Mouse (Mus musculus) layer of hippocampus, adult 2 months (tissue): ENCODE measurements around the gene Ralgapb. TPM values are rescaled to one million over a fixed set of nuclear protein-coding genes. Genes with fewer than 3 reads are reported as not detected.

Experiments used
- DNase-seq, 2 experiments: peaks; one replicate each; pipeline ENCODE4 v3.0.0; 2022; ENCODE audit warnings: low spot score in 2 of 2
- H3K27ac ChIP-seq: fragments of 200-600 bp; 2 replicates; pipeline ENCODE4 v1.8.1; 2022
- H3K4me3 ChIP-seq: fragments of 200-600 bp; 2 replicates; pipeline ENCODE4 v1.8.1; 2022; ENCODE audit warnings: mild to moderate bottlenecking
- CTCF ChIP-seq: fragments of 200-600 bp; conservative IDR thresholded peaks from 2 replicates; pipeline ENCODE4 v1.8.1; 2022; ENCODE audit warnings: antibody characterized with exemption, mild to moderate bottlenecking, moderate library complexity
- long read RNA-seq, 2 experiments: library from polyadenylated mRNA; stranded (forward); transcript quantifications; one replicate each; pipeline ENCODE4 v2.0.0; 2021; ENCODE audit warnings: borderline mapping rate in 2 of 2
- total RNA-seq, 2 experiments: library from RNA; stranded (reverse); gene quantifications; 2 replicates each; pipeline ENCODE4 v1.2.3; 2021

Ralgapb gene
- total RNA-seq: 10 to 100 TPM; 95.2 to 95.8 TPM
- long read RNA-seq, experiment 1, full-length matches to known transcripts: 2 of 9 reads
- long read RNA-seq, experiment 1, partial matches to known transcripts: 6 of 9 reads
- long read RNA-seq, experiment 1, other reads (novel, unspliced or antisense): 1 of 9 reads
- long read RNA-seq, experiment 2, full-length matches to known transcripts: 2 of 17 reads
- long read RNA-seq, experiment 2, partial matches to known transcripts: 4 of 17 reads
- long read RNA-seq, experiment 2, other reads (novel, unspliced or antisense): 11 of 17 reads

- peak; percentile 85 for TF ChIP-seq CTCF
- DNase-seq: peak; percentile 99
- H3K27ac ChIP-seq: peak within 1 kb of the TSS; percentile 87
- peak within 1 kb of the TSS; percentile 94 for H3K4me3 ChIP-seq
Measured at GRCm38 (mm10) chr2:158409595-158410021, at the start of gene Ralgapb. Ralgapb (plus strand) TSS chr2:158409848.

DNA sequence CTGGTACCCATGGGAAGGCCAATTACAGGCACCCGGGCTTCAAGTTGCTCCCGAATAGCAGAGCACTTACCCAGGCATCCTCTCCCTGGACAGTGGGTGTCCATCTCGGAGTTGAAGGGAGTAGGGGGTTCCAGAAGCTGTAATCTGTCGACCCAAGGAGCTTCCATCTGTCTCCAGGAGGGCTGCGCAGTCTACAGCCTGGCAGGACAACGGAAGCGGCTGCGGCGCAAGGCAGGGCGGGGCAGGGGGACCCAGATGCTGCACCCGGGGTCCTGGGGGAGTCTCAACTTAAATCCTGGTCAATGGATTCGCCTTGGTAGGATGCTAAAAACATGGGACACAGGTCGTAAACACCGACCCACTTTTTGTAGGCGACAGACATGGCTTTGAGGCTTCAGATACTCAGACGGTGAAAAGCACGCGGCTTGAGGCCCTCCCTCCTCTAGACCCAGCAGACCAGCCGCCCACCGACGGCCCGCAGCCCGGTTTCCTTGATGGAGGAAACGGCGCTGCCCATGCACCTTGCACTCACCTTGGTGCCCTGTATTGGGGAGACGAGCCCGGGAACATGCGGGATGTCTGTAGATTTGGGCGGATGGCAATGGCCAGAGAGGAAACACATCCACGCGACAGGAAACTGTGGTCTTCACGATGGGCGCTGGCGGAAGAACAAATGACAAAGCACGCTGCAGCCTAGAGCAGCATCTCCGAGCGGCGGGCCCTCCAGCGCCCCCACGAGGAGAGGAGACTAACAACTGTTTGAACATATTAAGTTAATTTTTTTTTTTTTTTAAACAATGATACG lies 48.6 kb upstream of the Ralgapb start:
- peak overlapping the region; percentile 84 for H3K27ac ChIP-seq
- TF ChIP-seq CTCF: peak; percentile 91
- H3K4me3 ChIP-seq: peak overlapping the region; percentile 88
- peak; percentile 84 to 87 for DNase-seq

GRCm38 (mm10) chr2:158361678-158362320 lies 47.8 kb upstream of the Ralgapb start:
- peak overlapping the region; percentile 57; the same call in 1 of the 2 replicates for H3K27ac ChIP-seq
- peak overlapping the region; percentile 88 for H3K4me3 ChIP-seq
- peak; percentile 57 for TF ChIP-seq CTCF
- DNase-seq: no peak

DNA sequence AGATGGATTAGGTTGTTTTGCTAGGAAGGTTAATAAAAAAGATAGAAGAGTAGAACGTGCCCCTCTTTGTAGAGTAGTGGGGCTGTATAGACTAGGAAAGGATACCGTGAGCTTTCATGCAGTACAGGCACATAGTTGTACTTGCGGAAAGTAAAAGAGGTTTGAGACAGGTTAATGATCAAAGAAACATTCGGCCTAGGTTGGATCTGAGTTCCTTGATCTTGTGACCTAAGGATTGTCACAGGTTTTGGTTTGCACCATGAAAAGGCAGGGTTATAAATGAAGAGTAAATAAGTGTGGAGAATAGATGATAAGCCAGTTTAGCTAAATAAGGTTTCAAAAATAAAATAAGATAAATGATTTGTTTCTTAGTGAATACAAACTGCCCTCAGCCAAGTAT lies 45.5 kb upstream of the Ralgapb start:
- no peak overlapping the region for H3K27ac ChIP-seq
- TF ChIP-seq CTCF: no peak
- no peak for DNase-seq
- H3K4me3 ChIP-seq: no peak overlapping the region

DNA sequence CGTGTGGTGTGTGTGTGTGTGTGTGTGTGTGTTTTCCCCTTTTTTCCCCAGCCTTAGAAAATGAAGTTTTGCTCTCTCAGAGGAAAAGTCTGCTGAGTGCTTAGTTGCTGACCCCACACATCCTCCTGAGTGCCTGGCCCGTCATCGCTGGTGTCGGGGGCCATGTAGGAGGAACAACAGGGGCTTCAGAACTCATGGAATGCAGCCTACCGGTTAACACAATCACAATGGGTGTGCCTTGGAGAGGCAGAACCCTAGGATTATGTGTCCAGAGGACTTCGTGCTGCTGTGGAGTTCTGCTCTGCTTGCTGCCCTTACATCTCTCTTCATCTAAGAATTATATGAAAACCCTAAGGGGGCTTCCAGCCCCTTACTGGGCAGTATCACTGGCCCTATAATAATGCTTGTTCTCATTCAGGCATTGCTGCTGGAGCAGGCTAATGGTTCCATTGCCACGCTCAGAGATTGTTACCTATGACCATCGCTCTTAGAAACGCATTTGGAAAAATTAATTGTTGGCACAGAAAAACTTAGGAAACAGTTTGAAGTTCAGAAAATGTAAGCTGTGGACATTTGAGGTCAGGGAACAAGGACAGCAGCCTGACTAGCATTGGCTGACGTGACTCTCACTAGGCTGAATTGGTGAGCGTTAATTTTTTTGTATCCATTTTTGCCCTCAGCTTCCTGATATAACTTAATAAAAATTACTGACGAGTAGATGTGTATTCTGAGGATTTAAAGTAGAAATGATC lies 44.4 kb upstream of the Ralgapb start:
- H3K27ac ChIP-seq: no peak overlapping the region
- DNase-seq: no peak
- TF ChIP-seq CTCF: no peak
- no peak overlapping the region for H3K4me3 ChIP-seq

DNA sequence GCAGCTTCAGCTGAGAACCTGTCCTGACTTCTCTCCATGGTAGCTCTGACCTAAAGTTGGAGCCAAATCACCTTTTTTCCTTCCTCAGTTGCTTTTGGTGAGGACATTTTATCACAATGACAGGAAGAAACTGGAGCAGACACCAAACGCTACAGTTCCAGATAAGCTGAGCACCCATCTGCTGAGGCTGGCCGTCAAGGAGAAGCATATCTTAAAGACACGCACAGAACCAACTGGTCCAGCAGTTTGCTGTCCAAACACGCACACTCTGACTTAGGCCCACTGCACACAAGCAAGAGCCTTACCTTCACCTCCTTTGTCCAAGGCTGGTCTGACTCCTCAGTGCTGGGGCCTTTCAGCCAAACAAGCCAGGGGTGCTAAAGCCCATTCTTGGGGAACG lies 42.0 kb upstream of the Ralgapb start:
- Histone ChIP-seq H3K27ac (no peak overlapping the region), H3K4me3 (no peak overlapping the region)
- no peak for TF ChIP-seq CTCF

DNA sequence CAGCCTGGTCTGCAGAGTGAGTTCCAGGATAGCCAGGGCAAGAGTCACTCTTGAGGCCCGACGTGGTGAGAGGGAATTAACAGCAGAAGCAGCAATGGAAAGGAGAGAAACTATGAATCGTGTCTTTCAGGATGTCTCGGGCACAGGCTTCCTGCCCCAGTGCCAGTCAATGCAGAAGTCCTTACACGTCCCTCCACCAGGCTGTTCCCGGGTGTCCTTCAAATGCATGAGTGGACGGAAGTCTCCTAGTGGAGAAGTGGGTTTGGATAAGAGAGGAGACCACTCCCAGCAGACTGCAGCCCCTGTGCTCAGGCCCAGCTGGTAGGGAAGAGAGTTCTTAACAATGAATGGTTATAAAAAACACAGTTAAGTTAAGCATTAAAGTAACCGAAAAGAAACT lies 41.3 kb upstream of the Ralgapb start:
- DNase-seq: no peak
- no peak for TF ChIP-seq CTCF
- no peak overlapping the region for H3K27ac ChIP-seq
- no peak overlapping the region for H3K4me3 ChIP-seq

More for the DNA sequence above, 42.0 kb upstream of the Ralgapb start:
- DNase-seq: no peak

DNA sequence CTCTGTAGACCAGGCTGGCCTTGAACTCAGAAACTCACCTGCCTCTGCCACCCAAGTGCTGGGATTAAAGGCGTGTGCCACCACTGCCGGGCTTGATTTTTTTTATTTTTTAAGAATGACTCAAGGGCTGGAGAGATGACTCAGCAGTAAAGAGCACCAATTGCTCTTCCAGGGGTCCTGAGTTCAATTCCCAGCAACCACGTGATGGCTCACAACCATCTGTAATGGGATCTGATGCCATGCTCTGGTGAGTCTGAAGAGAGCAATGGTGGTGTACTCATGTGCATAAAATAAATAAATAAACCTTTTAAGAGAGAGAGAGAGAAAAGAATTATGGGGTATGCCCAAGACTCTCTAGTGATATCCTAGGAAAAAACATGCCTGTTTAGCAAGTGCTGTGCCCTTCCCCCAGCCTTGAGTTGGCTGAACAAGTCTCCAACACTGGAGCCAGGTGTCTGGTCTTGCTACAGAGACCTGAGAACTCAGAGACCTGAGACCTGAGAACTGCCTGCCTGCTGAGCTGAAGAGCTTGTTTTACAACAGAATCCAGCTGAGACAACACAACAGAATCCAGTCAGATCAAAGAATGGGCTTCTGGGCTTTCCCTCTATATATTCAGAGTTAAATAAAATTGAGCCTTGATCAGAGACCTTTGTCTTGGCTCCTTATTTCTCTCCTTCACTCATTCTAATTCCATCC lies 40.0 kb upstream of the Ralgapb start:
- H3K4me3 ChIP-seq: no peak overlapping the region
- DNase-seq: no peak
- no peak overlapping the region for H3K27ac ChIP-seq
- no peak for TF ChIP-seq CTCF

DNA sequence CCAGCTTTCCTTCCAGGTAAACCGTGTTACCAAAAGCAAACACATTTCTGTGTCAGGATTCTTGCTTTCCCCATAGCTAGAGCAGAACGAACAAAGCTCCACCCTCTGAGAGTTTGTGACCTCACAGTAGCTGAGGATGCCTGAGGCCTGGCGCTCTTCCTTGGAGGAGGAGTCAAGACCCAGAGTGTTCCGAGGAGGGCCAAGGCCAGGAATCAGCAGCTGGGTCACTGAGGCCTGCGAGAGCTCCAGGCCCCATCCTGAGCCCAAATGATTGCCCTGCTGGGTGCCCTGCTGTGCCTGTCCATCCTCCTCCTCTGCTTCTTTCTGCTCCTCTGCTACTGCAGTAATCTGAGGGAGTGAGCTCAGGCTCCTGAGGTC lies 39.5 kb upstream of the Ralgapb start:
- Histone ChIP-seq H3K27ac (no peak overlapping the region), H3K4me3 (no peak overlapping the region)
- DNase-seq: no peak
- no peak for TF ChIP-seq CTCF

DNA sequence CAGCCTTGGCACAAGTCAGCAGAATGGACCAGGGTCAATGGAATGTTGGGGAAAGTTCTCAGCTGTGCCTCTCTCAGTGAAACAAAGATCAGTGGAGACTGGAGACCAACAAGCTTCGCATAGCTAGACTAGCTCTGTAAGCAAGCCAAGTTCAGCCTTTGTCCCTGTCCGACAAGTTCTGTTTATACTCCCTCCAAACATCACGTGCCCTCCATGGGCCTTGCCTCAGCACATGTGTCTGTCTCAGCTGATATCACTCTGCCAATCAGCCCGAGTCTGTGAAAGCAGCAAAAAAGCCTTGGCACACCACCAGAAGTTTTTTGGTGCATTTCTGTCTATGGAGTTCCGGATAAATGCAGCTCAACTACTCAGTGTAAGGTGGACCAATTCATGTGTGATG lies 36.6 kb upstream of the Ralgapb start:
- H3K4me3 ChIP-seq: no peak overlapping the region
- no peak overlapping the region for H3K27ac ChIP-seq
- no peak for TF ChIP-seq CTCF
- no peak for DNase-seq

GRCm38 (mm10) chr2:158373516-158373915 lies 36.1 kb upstream of the Ralgapb start:
- DNase-seq: no peak
- Histone ChIP-seq H3K4me3 (no peak overlapping the region), H3K27ac (no peak overlapping the region)
- no peak for TF ChIP-seq CTCF
